Mouse (Mus musculus) liver, embryonic 11.5 days (tissue): ENCODE data around the gene Grifin. TPM values are rescaled to one million over a fixed set of nuclear protein-coding genes. Genes with fewer than 3 reads are reported as not detected.

ENCODE experiments used
- ATAC-seq: fragments of 200-750 bp; cut with Nextera tagmentation; replicated peaks from 2 replicates; pipeline ENCODE4 v1.8.0; 2017; ENCODE audit warnings: moderate number of reproducible peaks, mild to moderate bottlenecking, moderate TSS enrichment, moderate library complexity; ENCODE audit not compliant: low FRiP score
- DNase-seq: peaks from one replicate; pipeline ENCODE4 v3.0.0-alpha.2; 2017; ENCODE audit warnings: low spot score
- H3K27ac ChIP-seq: fragments of 300-500 bp; sonication (generic); 2 replicates; pipeline ENCODE4 v1.5.1; 2014; ENCODE audit warnings: mild to moderate bottlenecking, low read depth, low read length, control low read depth
- H3K27me3 ChIP-seq: fragments of 300-500 bp; sonication (generic); replicated peaks from 2 replicates; pipeline ENCODE4 v1.6.1; 2014; ENCODE audit warnings: low read length, mixed read lengths; ENCODE audit not compliant: control insufficient read depth, insufficient read depth
- H3K36me3 ChIP-seq: fragments of 300-500 bp; sonication (generic); 2 replicates; pipeline ENCODE4 v1.6.1; 2014; ENCODE audit warnings: mild to moderate bottlenecking, low read length, moderate library complexity, mixed read lengths; ENCODE audit not compliant: control insufficient read depth, insufficient read depth
- H3K4me1 ChIP-seq: fragments of 300-500 bp; sonication (generic); replicated peaks from 2 replicates; pipeline ENCODE4 v1.6.1; 2014; ENCODE audit warnings: low read length, mixed read lengths; ENCODE audit not compliant: control insufficient read depth, insufficient read depth
- H3K4me2 ChIP-seq: fragments of 300-500 bp; sonication (generic); 2 replicates; pipeline ENCODE4 v1.6.1; 2014; ENCODE audit warnings: mild to moderate bottlenecking, control low read depth, moderate library complexity
- H3K4me3 ChIP-seq: fragments of 300-500 bp; sonication (generic); 2 replicates; pipeline ENCODE4 v1.5.1; 2014; ENCODE audit warnings: low read depth, low read length, control low read depth
- H3K9ac ChIP-seq: fragments of 300-500 bp; sonication (generic); 2 replicates; pipeline ENCODE4 v1.6.1; 2014; ENCODE audit warnings: low read depth, low read length, control low read depth
- H3K9me3 ChIP-seq: fragments of 300-500 bp; sonication (generic); 2 replicates; pipeline ENCODE4 v1.6.1; 2016; ENCODE audit warnings: low read length, inconsistent platforms, mixed read lengths; ENCODE audit not compliant: control insufficient read depth
- WGBS: fragments of 180-500 bp; shearing (Covaris S2); extraction: QIAGEN DNeasy Blood & Tissue Kit; methylation state at CpG from one replicate; pipeline ENCODE4 v1.1.7; 2014; 5-methylcytosine and 5-hydroxymethylcytosine counted together
- polyA plus RNA-seq: library from polyadenylated mRNA; unstranded; fragments of >200 nt; fragmentation: Nextera tagmentation; extraction: Ambion mirVana; gene quantifications from 2 replicates; pipeline ENCODE4 v1.2.1, GENCODE M21; 2014

Grifin gene
- polyA plus RNA-seq, 1 experiment from 2014 or later = 1.8 TPM

DNA sequence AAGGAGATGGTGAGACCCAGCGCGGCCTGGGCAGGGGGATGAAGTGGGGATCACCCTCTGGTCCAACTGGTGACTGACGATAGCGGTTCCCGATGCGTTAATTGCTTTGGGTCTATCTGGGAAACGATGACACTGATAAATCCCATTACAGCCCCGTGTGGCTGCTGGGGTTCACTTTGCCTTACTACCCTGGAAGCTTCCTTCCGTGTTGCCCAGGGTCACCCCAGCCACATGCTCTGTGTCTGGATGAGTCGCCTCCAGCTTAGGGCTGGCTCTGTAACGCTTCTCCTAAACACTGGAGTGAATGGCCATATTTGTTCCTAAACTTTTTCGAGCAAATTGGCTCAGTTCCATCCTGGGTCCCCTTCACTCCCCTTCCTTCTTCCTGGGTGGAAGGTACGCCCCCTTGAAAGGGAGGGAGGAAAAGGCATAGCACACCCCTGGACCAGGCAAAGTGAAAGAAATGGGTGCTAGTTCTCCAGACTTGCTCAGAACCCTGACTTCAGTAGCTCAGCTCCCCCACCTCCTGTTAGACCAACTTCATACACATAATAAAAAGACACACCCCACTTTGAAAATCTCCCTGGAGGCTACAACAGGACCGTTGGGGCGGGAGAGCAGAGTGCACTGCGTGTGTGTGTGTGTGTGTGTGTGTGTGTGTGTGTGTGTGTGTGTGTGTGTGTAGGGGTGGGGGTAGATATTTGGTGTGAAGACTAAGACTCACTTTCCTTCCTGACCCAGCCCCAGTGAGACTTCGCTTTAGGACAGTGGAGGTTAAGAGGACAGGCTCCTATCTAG is 43.2 kb upstream of the Grifin start:
- ATAC-seq (peak; percentile 11; the same call in 1 of the 2 replicates), DNase-seq (no peak)
- Histone ChIP-seq H3K36me3 (peaks cover 4% of the 10 kb centered on the region; the same call in 1 of the 2 replicates), H3K27me3 (peaks cover 81% of the 10 kb centered on the region), H3K4me3 (peak overlapping the region; percentile 74), H3K4me2 (peak overlapping the region; percentile 92), H3K4me1 (peaks cover 45% of the 10 kb centered on the region), H3K9ac (peak overlapping the region; percentile 80), H3K9me3 (no peaks in the 10 kb centered on the region), H3K27ac (peak overlapping the region; percentile 58)
- 3% methylated on average over 16 of the region's 17 CpGs for WGBS

DNA sequence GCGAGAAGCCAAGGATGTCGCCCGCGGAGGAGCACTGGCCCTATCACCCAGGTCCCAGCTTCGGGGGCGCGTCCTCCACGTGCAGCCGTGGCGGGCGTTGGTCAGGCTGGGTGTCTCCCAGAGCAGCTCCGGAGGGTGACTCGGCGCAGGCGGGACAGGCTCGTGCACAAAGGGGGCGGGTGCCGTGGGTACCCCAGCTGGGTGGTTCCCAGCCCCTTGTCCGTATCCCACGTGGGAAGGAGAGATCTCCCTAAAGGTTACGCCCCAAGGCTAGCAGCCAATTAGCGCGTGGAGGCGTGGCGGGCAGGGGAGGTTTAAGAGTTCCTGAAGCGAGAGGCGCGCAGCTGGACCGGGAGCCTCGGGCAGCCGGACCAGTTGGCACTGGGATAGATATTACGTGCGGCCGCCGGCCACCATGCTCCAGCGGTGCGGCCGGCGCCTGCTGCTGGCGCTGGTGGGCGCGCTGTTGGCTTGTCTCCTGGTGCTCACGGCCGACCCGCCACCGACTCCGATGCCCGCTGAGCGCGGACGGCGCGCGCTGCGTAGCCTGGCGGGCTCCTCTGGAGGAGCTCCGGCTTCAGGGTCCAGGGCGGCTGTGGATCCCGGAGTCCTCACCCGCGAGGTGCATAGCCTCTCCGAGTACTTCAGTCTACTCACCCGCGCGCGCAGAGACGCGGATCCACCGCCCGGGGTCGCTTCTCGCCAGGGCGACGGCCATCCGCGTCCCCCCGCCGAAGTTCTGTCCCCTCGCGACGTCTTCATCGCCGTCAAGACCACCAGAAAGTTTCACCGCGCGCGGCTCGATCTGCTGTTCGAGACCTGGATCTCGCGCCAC is 42.3 kb upstream of the Grifin start, which contains the start of gene Lfng:
Lfng (plus strand) TSS at position 320 of the 835 bp plus-strand sequence.
- Histone ChIP-seq H3K4me3 (peak within 1 kb of the TSS; percentile 74), H3K36me3 (no peaks in the 10 kb centered on the region), H3K27me3 (peaks cover 74% of the 10 kb centered on the region), H3K9me3 (no peaks in the 10 kb centered on the region), H3K4me1 (peaks cover 45% of the 10 kb centered on the region), H3K4me2 (peak within 1 kb of the TSS; percentile 92), H3K27ac (peak within 1 kb of the TSS; percentile 58), H3K9ac (peak within 1 kb of the TSS; percentile 80)
- WGBS = under 1% methylated on average over 91 of the region's 91 CpGs
- ATAC-seq (peak; percentile 89), DNase-seq (peak; percentile 84)

GRCm38 (mm10) chr5:140606386-140606785 is 41.5 kb upstream of the Grifin start:
- Histone ChIP-seq H3K36me3 (no peaks in the 10 kb centered on the region), H3K9ac (no peak overlapping the region), H3K4me3 (peak overlapping the region; percentile 74), H3K27ac (no peak overlapping the region), H3K4me2 (peak overlapping the region; percentile 92), H3K27me3 (peaks cover 67% of the 10 kb centered on the region), H3K4me1 (peaks cover 38% of the 10 kb centered on the region), H3K9me3 (no peaks in the 10 kb centered on the region)
- WGBS = 1% methylated on average over 23 of the region's 23 CpGs
- no peak for ATAC-seq
- DNase-seq = no peak

- Histone ChIP-seq H3K9me3 (no peaks in the 10 kb centered on the region), H3K27ac (no peak overlapping the region), H3K9ac (no peak overlapping the region), H3K27me3 (peaks cover 56% of the 10 kb centered on the region), H3K4me1 (peaks cover 27% of the 10 kb centered on the region), H3K4me2 (no peak overlapping the region), H3K36me3 (no peaks in the 10 kb centered on the region), H3K4me3 (no peak overlapping the region)
- WGBS = 14% methylated on average over 3 of the region's 3 CpGs
- ATAC-seq = no peak
- no peak for DNase-seq
Measured at GRCm38 (mm10) chr5:140605228-140605627, 40.4 kb upstream of the Grifin start.

- H3K4me1 ChIP-seq = peaks cover 20% of the 10 kb centered on the region
- H3K27ac ChIP-seq = no peak overlapping the region
- no peak for ATAC-seq
- DNase-seq = no peak
- H3K9ac ChIP-seq = no peak overlapping the region
- H3K4me3 ChIP-seq = no peak overlapping the region
- no peaks in the 10 kb centered on the region for H3K36me3 ChIP-seq
- H3K4me2 ChIP-seq = no peak overlapping the region
- peaks cover 49% of the 10 kb centered on the region for H3K27me3 ChIP-seq
- H3K9me3 ChIP-seq = no peaks in the 10 kb centered on the region
- WGBS = 51% methylated on average over 8 of the region's 8 CpGs
Measured at GRCm38 (mm10) chr5:140604386-140604785, 39.5 kb upstream of the Grifin start.

- no peak overlapping the region for H3K9ac ChIP-seq
- peaks cover 31% of the 10 kb centered on the region for H3K27me3 ChIP-seq
- H3K4me1 ChIP-seq = peaks cover 11% of the 10 kb centered on the region
- H3K4me3 ChIP-seq = no peak overlapping the region
- ATAC-seq (no peak), DNase-seq (no peak)
- H3K9me3 ChIP-seq = no peaks in the 10 kb centered on the region
- no peaks in the 10 kb centered on the region for H3K36me3 ChIP-seq
- no peak overlapping the region for H3K27ac ChIP-seq
- no peak overlapping the region for H3K4me2 ChIP-seq
- 80% methylated on average over 2 of the region's 2 CpGs for WGBS
Measured at GRCm38 (mm10) chr5:140602540-140602939, 37.7 kb upstream of the Grifin start.

- Histone ChIP-seq H3K27ac (no peak overlapping the region), H3K4me2 (no peak overlapping the region), H3K9ac (no peak overlapping the region), H3K4me1 (peaks cover 18% of the 10 kb centered on the region), H3K9me3 (no peaks in the 10 kb centered on the region), H3K4me3 (no peak overlapping the region), H3K36me3 (no peaks in the 10 kb centered on the region), H3K27me3 (peaks cover 22% of the 10 kb centered on the region)
- ATAC-seq (no peak), DNase-seq (no peak)
- 70% methylated on average over 12 of the region's 12 CpGs for WGBS
Measured at GRCm38 (mm10) chr5:140601712-140602111, 36.8 kb upstream of the Grifin start.

DNA sequence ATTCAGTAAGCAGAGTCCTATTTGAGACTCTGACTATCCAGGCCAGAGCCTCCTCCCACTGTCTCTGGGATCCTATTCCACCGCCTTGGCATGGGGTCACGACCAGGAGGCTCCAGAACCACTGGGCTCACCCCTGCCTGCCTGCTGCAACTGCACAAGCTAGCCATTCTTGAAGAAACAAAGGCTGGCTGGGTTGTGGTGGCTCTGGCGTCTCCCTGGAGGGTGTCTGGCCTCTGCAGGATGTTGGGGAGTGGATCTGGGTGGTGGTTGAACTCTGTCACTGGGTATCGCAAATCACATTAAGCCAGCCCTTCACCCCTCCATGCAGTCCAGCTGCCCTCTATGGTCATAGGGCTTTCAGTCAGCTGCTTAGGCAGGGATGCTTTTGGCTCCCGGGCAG is 35.1 kb upstream of the Grifin start:
- ATAC-seq = no peak
- Histone ChIP-seq H3K4me3 (no peak overlapping the region), H3K36me3 (no peaks in the 10 kb centered on the region), H3K9ac (no peak overlapping the region), H3K27me3 (peaks cover 5% of the 10 kb centered on the region), H3K4me2 (no peak overlapping the region), H3K9me3 (no peaks in the 10 kb centered on the region), H3K4me1 (peaks cover 28% of the 10 kb centered on the region), H3K27ac (no peak overlapping the region)
- WGBS = 64% methylated on average over 5 of the region's 5 CpGs
- DNase-seq = no peak
